Mouse (Mus musculus) myocyte (in vitro differentiated cells): ENCODE measurements around the gene Itih1.

Source experiments
- MAX ChIP-seq: IDR thresholded peaks from one replicate; pipeline ENCODE4 v1.6.1; 2011; ENCODE audit warnings: low read depth, mild to moderate bottlenecking, control low read depth
- TCF3 ChIP-seq: IDR thresholded peaks from one replicate; pipeline ENCODE4 v1.6.1; 2011; ENCODE audit warnings: low read depth, control low read depth; ENCODE audit not compliant: insufficient read length
- USF1 ChIP-seq: IDR thresholded peaks from one replicate; pipeline ENCODE4 v1.6.1; 2011; ENCODE audit warnings: low read depth, mild to moderate bottlenecking, control low read depth, moderate library complexity

DNA sequence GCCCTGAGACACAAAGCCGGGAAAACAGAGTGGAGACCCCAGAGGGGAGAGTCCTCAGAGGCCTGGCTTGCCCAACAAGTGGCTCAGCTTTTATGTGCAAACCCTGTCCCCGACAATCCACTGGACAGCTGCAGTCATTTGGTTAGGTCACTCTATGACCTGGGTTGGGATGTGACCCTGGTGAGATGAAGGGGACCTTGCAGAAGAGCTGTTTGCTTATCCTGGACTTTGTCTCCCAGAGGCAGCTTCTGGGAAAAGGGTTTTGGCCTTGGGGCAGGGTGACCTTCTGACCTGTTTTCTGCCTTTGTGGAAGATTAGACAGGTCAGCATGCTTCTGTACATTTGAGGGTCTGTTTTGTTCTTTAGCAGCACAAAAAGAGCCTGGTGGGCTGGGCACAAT, 1.7 kb upstream of the Itih1 start:
- TF ChIP-seq MAX (no peak), USF1 (no peak), TCF3 (no peak)
